ENCODE assay signal across 22 mouse cellular contexts in the genomic region with DNA sequence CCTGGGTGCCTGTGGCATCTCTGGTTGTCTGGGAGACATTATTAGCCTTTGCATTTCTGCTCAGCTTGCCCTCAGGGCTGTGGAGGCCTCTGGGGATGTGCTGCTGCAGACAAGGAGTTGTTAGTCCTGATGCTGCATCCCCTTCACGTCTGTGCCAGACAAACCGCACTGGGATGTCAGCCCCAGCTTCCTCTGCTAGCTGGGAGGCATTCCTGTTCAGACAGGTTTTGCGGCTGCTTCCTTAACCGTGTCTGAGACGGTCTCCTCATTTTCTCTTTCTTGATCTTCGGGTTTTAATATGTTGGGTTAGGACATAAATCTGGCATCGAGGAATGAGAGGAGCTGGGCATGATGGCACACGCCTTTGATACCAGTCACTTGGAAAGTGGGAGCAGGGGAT. TPM values are rescaled to one million over a fixed set of nuclear protein-coding genes. Genes with fewer than 3 reads are reported as not detected.
A peak's percentile ranks its signal among the peaks of the same experiment; 100 is the strongest.
DNase-seq lines count a peak whose midpoint lies in the region; ATAC-seq and TF ChIP-seq lines count a peak whose summit lies in the region.
"Had no signal": no experiment of that assay in that cellular context is flagged by ENCODE, and none has a peak within 500 bp of the region (broad histone marks: within the 10 kb centered on the region; RNA-seq: fewer than 3 reads in every experiment).

No protein-coding gene starts in this region.

- no peaks in the 10 kb centered on the region for H3K4me1 ChIP-seq in midbrain, embryonic 15.5 days
- no peaks in the 10 kb centered on the region for H3K4me1 ChIP-seq in midbrain, embryonic 10.5 days
- no peaks in the 10 kb centered on the region for H3K4me1 ChIP-seq in limb, embryonic 15.5 days
- H3K4me1 ChIP-seq in hindbrain, postnatal 0 days (ENCODE audit: insufficient read depth, low read length): no peaks in the 10 kb centered on the region
- H3K4me1 ChIP-seq in forebrain, embryonic 13.5 days: no peaks in the 10 kb centered on the region
- H3K4me1 ChIP-seq: hindbrain, embryonic 15.5 days; intestine, embryonic 15.5 days had no signal

- no peaks in the 10 kb centered on the region for H3K27me3 ChIP-seq in midbrain, embryonic 15.5 days (replicated peaks)
- H3K27me3 ChIP-seq in midbrain, embryonic 10.5 days (ENCODE audit: low read depth, poor library complexity, severe bottlenecking): no peaks in the 10 kb centered on the region
- no peaks in the 10 kb centered on the region for H3K27me3 ChIP-seq in limb, embryonic 15.5 days
- H3K27me3 ChIP-seq in hindbrain, postnatal 0 days (ENCODE audit: insufficient read depth, low read length): no peaks in the 10 kb centered on the region
- H3K27me3 ChIP-seq in forebrain, embryonic 13.5 days: no peaks in the 10 kb centered on the region
- H3K27me3 ChIP-seq: embryonic facial prominence, embryonic 12.5 days; hindbrain, embryonic 15.5 days; intestine, embryonic 15.5 days had no signal

- H3K36me3 ChIP-seq in midbrain, embryonic 15.5 days (replicated peaks): no peaks in the 10 kb centered on the region
- 0 out of 2 replicates have a peak, but pooled peaks cover 2% of the 10 kb centered on the region for H3K36me3 ChIP-seq in midbrain, embryonic 10.5 days
- H3K36me3 ChIP-seq in limb, embryonic 15.5 days: no peaks in the 10 kb centered on the region
- H3K36me3 ChIP-seq in hindbrain, postnatal 0 days (ENCODE audit: insufficient read depth, low read length): no peaks in the 10 kb centered on the region
- no peaks in the 10 kb centered on the region for H3K36me3 ChIP-seq in forebrain, embryonic 13.5 days (ENCODE audit: poor library complexity, severe bottlenecking)
- H3K36me3 ChIP-seq: embryonic facial prominence, embryonic 12.5 days; hindbrain, embryonic 10.5 days; hindbrain, embryonic 15.5 days; intestine, embryonic 15.5 days had no signal

- no peak overlapping the region for H3K4me2 ChIP-seq in midbrain, embryonic 15.5 days
- no peak overlapping the region for H3K4me2 ChIP-seq in limb, embryonic 15.5 days
- H3K4me2 ChIP-seq in hindbrain, postnatal 0 days (ENCODE audit: low read depth, low read length): no peak overlapping the region
- H3K4me2 ChIP-seq in forebrain, embryonic 13.5 days: no peak overlapping the region
- H3K4me2 ChIP-seq: embryonic facial prominence, embryonic 12.5 days; hindbrain, embryonic 15.5 days; intestine, embryonic 15.5 days; liver, embryonic 11.5 days had no signal

- TF ChIP-seq CTCF in hindbrain, postnatal 0 days (IDR thresholded peaks at IDR 0.05; ENCODE audit: low read depth): no peak

- H3K9me3 ChIP-seq in midbrain, embryonic 15.5 days: no peaks in the 10 kb centered on the region
- H3K9me3 ChIP-seq in midbrain, embryonic 10.5 days (replicated peaks): no peaks in the 10 kb centered on the region
- no peaks in the 10 kb centered on the region for H3K9me3 ChIP-seq in limb, embryonic 15.5 days
- no peaks in the 10 kb centered on the region for H3K9me3 ChIP-seq in hindbrain, postnatal 0 days (ENCODE audit: low read length)
- H3K9me3 ChIP-seq in forebrain, embryonic 13.5 days (replicated peaks): no peaks in the 10 kb centered on the region
- H3K9me3 ChIP-seq: embryonic facial prominence, embryonic 12.5 days; hindbrain, embryonic 10.5 days; hindbrain, embryonic 15.5 days; intestine, embryonic 15.5 days had no signal

- 82% methylated on average over 8 of the region's 8 CpGs for WGBS in midbrain, embryonic 15.5 days
- WGBS in midbrain, embryonic 10.5 days: 90% methylated on average over 8 of the region's 8 CpGs
- 68% methylated on average over 8 of the region's 8 CpGs for WGBS in limb, embryonic 15.5 days
- WGBS in hindbrain, postnatal 0 days: 78% methylated on average over 8 of the region's 8 CpGs
- 90% methylated on average over 8 of the region's 8 CpGs for WGBS in forebrain, embryonic 13.5 days

- 0 out of 2 replicates have a peak, but pooled peaks have one; percentile 20 for ATAC-seq in midbrain, embryonic 15.5 days (replicated peaks)
- peak; percentile 35; the same call in 1 of the 2 replicates for ATAC-seq in limb, embryonic 15.5 days (ENCODE audit: insufficient number of reproducible peaks, low FRiP score, low TSS enrichment, low read depth)
- no peak for ATAC-seq in hindbrain, postnatal 0 days
- ATAC-seq in forebrain, embryonic 13.5 days: no peak
- ATAC-seq: forebrain, embryonic 14.5 days had no signal

- no peak overlapping the region for H3K27ac ChIP-seq in midbrain, embryonic 15.5 days
- no peak overlapping the region for H3K27ac ChIP-seq in midbrain, embryonic 10.5 days (replicated peaks)
- peak overlapping the region; percentile 43; the same call in 1 of the 2 replicates for H3K27ac ChIP-seq in limb, embryonic 15.5 days
- no peak overlapping the region for H3K27ac ChIP-seq in hindbrain, postnatal 0 days
- H3K27ac ChIP-seq in forebrain, embryonic 13.5 days: no peak overlapping the region
- H3K27ac ChIP-seq: embryonic facial prominence, embryonic 12.5 days; hindbrain, embryonic 10.5 days; hindbrain, embryonic 15.5 days; intestine, embryonic 15.5 days had no signal

- intact Hi-C loops in left cerebral cortex, postnatal 36 days (cut with DNase I): no loop called here

- H3K9ac ChIP-seq in midbrain, embryonic 15.5 days: no peak overlapping the region
- H3K9ac ChIP-seq in limb, embryonic 15.5 days: no peak overlapping the region
- no peak overlapping the region for H3K9ac ChIP-seq in hindbrain, postnatal 0 days (replicated peaks; ENCODE audit: low read length)
- no peak overlapping the region for H3K9ac ChIP-seq in forebrain, embryonic 13.5 days
- H3K9ac ChIP-seq: embryonic facial prominence, embryonic 12.5 days; hindbrain, embryonic 15.5 days; intestine, embryonic 15.5 days had no signal

- DNase-seq in midbrain, embryonic 10.5 days (ENCODE audit: low spot score): no peak
- DNase-seq in fat pad, adult 2 months (ENCODE audit: extremely low read depth, low read depth, low spot score): peak; percentile 90
- DNase-seq in left cerebral cortex, postnatal 36 days (ENCODE audit: low spot score in 2 of 2): no peak
- DNase-seq in hindbrain, postnatal 0 days (ENCODE audit: low spot score): no peak
- DNase-seq: adrenal gland, postnatal 25 days; B cell, adult 2 months; cerebellum, adult 18-20 months; cerebellum, postnatal 14 days; heart, postnatal 14 days; kidney, postnatal 4 days; left cerebral cortex, postnatal 4 days; lung, postnatal 36 days had no signal

- H3K4me3 ChIP-seq in midbrain, embryonic 15.5 days: no peak overlapping the region
- H3K4me3 ChIP-seq in midbrain, embryonic 10.5 days: no peak overlapping the region
- no peak overlapping the region for H3K4me3 ChIP-seq in limb, embryonic 15.5 days
- no peak overlapping the region for H3K4me3 ChIP-seq in hindbrain, postnatal 0 days (ENCODE audit: low read length)
- H3K4me3 ChIP-seq in forebrain, embryonic 13.5 days: no peak overlapping the region
- H3K4me3 ChIP-seq: embryonic facial prominence, embryonic 12.5 days; erythroblast, embryonic 14.5 days; hindbrain, embryonic 10.5 days; hindbrain, embryonic 15.5 days; intestine, embryonic 15.5 days had no signal

RNA-seq across cellular contexts. Expression of a gene that starts 19.0 kb away (rescaled TPM):
- 30.0 and 30.6 TPM in 2 replicates for polyA plus RNA-seq in midbrain, embryonic 15.5 days (2015; fragmentation: Nextera tagmentation; extraction: Ambion mirVana)
- 24.8 and 27.1 TPM in 2 replicates for polyA plus RNA-seq in midbrain, embryonic 10.5 days (2016; fragmentation: Nextera tagmentation; extraction: Ambion mirVana)
- 49.9 and 52.8 TPM in 2 replicates for polyA plus RNA-seq in limb, embryonic 15.5 days (2015; fragmentation: Nextera tagmentation; extraction: Ambion mirVana)
- total RNA-seq in left cerebral cortex, postnatal 36 days (2021): 10 to 100 TPM in 1 of 2 experiments, 1 to 10 TPM in 1; 8.8 to 12.5 TPM
- 19.6 and 22.6 TPM in 2 replicates for total RNA-seq in hindbrain, postnatal 0 days (2014; rRNA removed)
- polyA plus RNA-seq in hindbrain, postnatal 0 days (2015; fragmentation: Nextera tagmentation; extraction: Ambion mirVana): 32.8 and 34.7 TPM in 2 replicates
- polyA plus RNA-seq in forebrain, embryonic 13.5 days (2015; fragmentation: Nextera tagmentation; extraction: Ambion mirVana): 25.4 and 31.6 TPM in 2 replicates

RNA-seq across cellular contexts. Expression of a gene that starts 57.8 kb away (rescaled TPM):
- 7.2 and 7.6 TPM in 2 replicates for polyA plus RNA-seq in midbrain, embryonic 15.5 days (2015; fragmentation: Nextera tagmentation; extraction: Ambion mirVana)
- polyA plus RNA-seq in midbrain, embryonic 10.5 days (2016; fragmentation: Nextera tagmentation; extraction: Ambion mirVana): 4.9 and 5.2 TPM in 2 replicates
- 4.9 and 6.2 TPM in 2 replicates for polyA plus RNA-seq in limb, embryonic 15.5 days (2015; fragmentation: Nextera tagmentation; extraction: Ambion mirVana)
- total RNA-seq in left cerebral cortex, postnatal 36 days (2021): 10 to 100 TPM; 40.2 to 43.4 TPM
- total RNA-seq in hindbrain, postnatal 0 days (2014; rRNA removed): 22.3 and 22.6 TPM in 2 replicates
- polyA plus RNA-seq in hindbrain, postnatal 0 days (2015; fragmentation: Nextera tagmentation; extraction: Ambion mirVana): 4.8 and 5.1 TPM in 2 replicates
- polyA plus RNA-seq in forebrain, embryonic 13.5 days (2015; fragmentation: Nextera tagmentation; extraction: Ambion mirVana): 7.3 and 7.5 TPM in 2 replicates

RNA-seq across cellular contexts. Expression of a gene that starts 58.7 kb away (rescaled TPM):
- polyA plus RNA-seq in midbrain, embryonic 15.5 days (2015; fragmentation: Nextera tagmentation; extraction: Ambion mirVana): 72.0 and 73.1 TPM in 2 replicates
- 125 and 150 TPM in 2 replicates for polyA plus RNA-seq in midbrain, embryonic 10.5 days (2016; fragmentation: Nextera tagmentation; extraction: Ambion mirVana)
- 132 and 136 TPM in 2 replicates for polyA plus RNA-seq in limb, embryonic 15.5 days (2015; fragmentation: Nextera tagmentation; extraction: Ambion mirVana)
- total RNA-seq in left cerebral cortex, postnatal 36 days (2021): 10 to 100 TPM; 75.5 to 77.9 TPM
- total RNA-seq in hindbrain, postnatal 0 days (2014; rRNA removed): 34.9 and 37.6 TPM in 2 replicates
- polyA plus RNA-seq in hindbrain, postnatal 0 days (2015; fragmentation: Nextera tagmentation; extraction: Ambion mirVana): 61.5 and 62.1 TPM in 2 replicates
- polyA plus RNA-seq in forebrain, embryonic 13.5 days (2015; fragmentation: Nextera tagmentation; extraction: Ambion mirVana): 85.5 and 89.6 TPM in 2 replicates

Comparison
In these comparisons a context has a peak if more than half of its experiments do, and no peak if none do; other contexts are left out.
1. ATAC-seq: peak in midbrain, embryonic 15.5 days (single experiment) and limb, embryonic 15.5 days (single experiment); none in hindbrain, postnatal 0 days (single experiment) and forebrain, embryonic 13.5 days (single experiment).